Mouse (Mus musculus) cerebellum, adult 2 months (tissue): ENCODE results near the gene Mcm3ap.

Source experiments
- CTCF ChIP-seq: fragments of 200-500 bp; IDR thresholded peaks from 2 replicates; pipeline ENCODE4 v1.5.1; 2011; ENCODE audit warnings: low read depth, mild to moderate bottlenecking, control low read depth, low read length, moderate library complexity, borderline replicate concordance; ENCODE audit not compliant: insufficient read depth
- POLR2A ChIP-seq: fragments of 200-500 bp; IDR thresholded peaks from 2 replicates; pipeline ENCODE4 v1.6.1; 2011; ENCODE audit warnings: low read length, control low read depth, borderline replicate concordance; ENCODE audit not compliant: insufficient read depth

DNA sequence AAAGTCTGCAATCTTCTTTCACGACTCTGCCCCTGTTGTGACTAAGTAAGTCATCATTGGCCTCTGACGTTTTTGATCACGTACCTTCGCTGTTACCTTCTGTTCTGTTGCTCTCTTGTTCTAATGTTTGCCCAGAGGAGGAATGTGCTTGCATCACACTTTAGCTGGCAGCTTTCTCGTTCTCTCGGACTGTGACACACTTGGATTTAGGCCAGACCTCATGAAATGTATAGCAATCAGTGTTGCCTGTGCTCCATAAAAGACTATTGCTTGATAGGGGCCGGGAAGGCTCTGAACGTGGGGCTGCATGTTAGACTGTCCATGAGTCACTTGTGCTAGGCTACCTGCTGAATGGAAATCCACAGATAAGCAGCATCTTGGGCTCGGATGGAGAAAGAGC, 68.9 kb downstream of the Mcm3ap start:
- TF ChIP-seq CTCF: no peak
- no peak for TF ChIP-seq POLR2A
